Mouse (Mus musculus) stomach, postnatal 0 days (tissue): ENCODE results near the gene Radil. TPM values are rescaled to one million over a fixed set of nuclear protein-coding genes. Genes with fewer than 3 reads are reported as not detected.

ENCODE experiments used
- ATAC-seq: fragments of 200-750 bp; cut with Nextera tagmentation; 2 replicates; pipeline ENCODE4 v1.8.0; 2017; ENCODE audit not compliant: low FRiP score, low TSS enrichment
- DNase-seq: peaks from one replicate; pipeline ENCODE4 v3.0.0-alpha.2; 2016; ENCODE audit warnings: low spot score
- H3K27ac ChIP-seq: fragments of 300-500 bp; sonication (generic); replicated peaks from 2 replicates; pipeline ENCODE4 v1.5.1; 2014; ENCODE audit warnings: mild to moderate bottlenecking, control low read depth
- H3K27me3 ChIP-seq: fragments of 300-500 bp; sonication (generic); 2 replicates; pipeline ENCODE4 v1.6.1; 2014; ENCODE audit warnings: low read length; ENCODE audit not compliant: control insufficient read depth, insufficient read depth
- H3K36me3 ChIP-seq: fragments of 300-500 bp; sonication (generic); 2 replicates; pipeline ENCODE4 v1.6.1; 2014; ENCODE audit warnings: low read length, mixed read lengths; ENCODE audit not compliant: control insufficient read depth, insufficient read depth
- H3K4me1 ChIP-seq: fragments of 300-500 bp; sonication (generic); replicated peaks from 2 replicates; pipeline ENCODE4 v1.6.1; 2014; ENCODE audit warnings: antibody characterized with exemption; ENCODE audit not compliant: control insufficient read depth, insufficient read depth
- H3K4me2 ChIP-seq: fragments of 300-500 bp; sonication (generic); replicated peaks from 2 replicates; pipeline ENCODE4 v1.6.1; 2014; ENCODE audit warnings: low read depth, mild to moderate bottlenecking, control low read depth, moderate library complexity
- H3K4me3 ChIP-seq: fragments of 300-500 bp; sonication (generic); 2 replicates; pipeline ENCODE4 v1.5.1; 2014; ENCODE audit warnings: low read depth, low read length, control low read depth
- H3K9ac ChIP-seq: fragments of 300-500 bp; sonication (generic); 2 replicates; pipeline ENCODE4 v1.6.1; 2014; ENCODE audit warnings: mild to moderate bottlenecking, low read length, control low read depth, mixed read lengths
- H3K9me3 ChIP-seq: fragments of 300-500 bp; sonication (generic); 2 replicates; pipeline ENCODE4 v1.6.1; 2016; ENCODE audit warnings: low read length; ENCODE audit not compliant: control insufficient read depth
- CTCF ChIP-seq: IDR thresholded peaks from 2 replicates; pipeline ENCODE4 v1.5.1; 2016; ENCODE audit warnings: antibody characterized with exemption, low read depth, mild to moderate bottlenecking, moderate library complexity
- EP300 ChIP-seq: optimal IDR thresholded peaks from 2 replicates; pipeline ENCODE3; 2016; ENCODE audit warnings: antibody characterized with exemption
- WGBS: fragments of 180-500 bp; shearing (Covaris S2); extraction: QIAGEN DNeasy Blood & Tissue Kit; methylation state at CpG from one replicate; pipeline ENCODE4 v1.1.7; 2014; 5-methylcytosine and 5-hydroxymethylcytosine counted together
- polyA plus RNA-seq: library from polyadenylated mRNA; unstranded; fragments of >200 nt; fragmentation: Nextera tagmentation; extraction: Ambion mirVana; gene quantifications from 2 replicates; pipeline ENCODE4 v1.2.1, GENCODE M21; 2015

The Radil gene
- polyA plus RNA-seq, 1 experiment from 2014 or later, result 0.36 TPM

DNA sequence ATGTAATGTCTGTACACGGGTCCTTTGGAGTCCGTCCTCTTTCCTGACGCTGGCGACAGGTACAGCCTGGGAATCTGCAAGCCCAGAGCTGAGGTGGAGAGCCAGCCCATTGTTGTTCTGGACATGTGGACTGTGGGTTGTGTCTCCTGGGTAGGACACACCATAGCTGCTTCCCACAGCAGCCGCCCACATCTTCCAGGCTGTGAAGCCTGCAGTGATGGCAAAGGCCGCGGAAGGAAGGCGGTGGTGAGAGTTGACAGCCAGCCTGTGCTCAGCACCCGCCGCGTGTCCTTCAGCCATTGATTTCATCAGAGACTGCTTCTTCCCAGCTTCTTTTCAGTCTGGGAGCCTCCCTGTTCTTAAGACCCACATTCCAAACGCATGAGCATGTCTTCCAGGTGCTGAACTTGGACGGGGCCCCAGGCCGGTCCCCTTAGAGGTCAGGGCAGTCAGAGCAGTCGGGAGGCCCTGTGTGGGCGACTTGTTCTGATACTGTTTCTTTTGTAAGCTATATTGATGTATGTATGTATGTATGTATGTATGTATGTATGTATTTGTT is 112.4 kb downstream of the Radil start:
- ATAC-seq (no peak), DNase-seq (no peak)
- H3K9me3 ChIP-seq, result no peaks in the 10 kb centered on the region
- 0 out of 2 replicates have a peak overlapping the region, but pooled peaks have one; percentile 97 for H3K27ac ChIP-seq
- TF ChIP-seq CTCF (no peak), EP300 (no peak)
- H3K4me1 ChIP-seq, result peaks cover 15% of the 10 kb centered on the region
- H3K36me3 ChIP-seq, result peaks cover 7% of the 10 kb centered on the region; the same call in 1 of the 2 replicates
- 0 out of 2 replicates have a peak overlapping the region, but pooled peaks have one; percentile 4 for H3K9ac ChIP-seq
- H3K4me3 ChIP-seq, result no peak overlapping the region
- no peaks in the 10 kb centered on the region for H3K27me3 ChIP-seq
- H3K4me2 ChIP-seq, result no peak overlapping the region
- WGBS, result 74% methylated on average over 16 of the region's 16 CpGs

DNA sequence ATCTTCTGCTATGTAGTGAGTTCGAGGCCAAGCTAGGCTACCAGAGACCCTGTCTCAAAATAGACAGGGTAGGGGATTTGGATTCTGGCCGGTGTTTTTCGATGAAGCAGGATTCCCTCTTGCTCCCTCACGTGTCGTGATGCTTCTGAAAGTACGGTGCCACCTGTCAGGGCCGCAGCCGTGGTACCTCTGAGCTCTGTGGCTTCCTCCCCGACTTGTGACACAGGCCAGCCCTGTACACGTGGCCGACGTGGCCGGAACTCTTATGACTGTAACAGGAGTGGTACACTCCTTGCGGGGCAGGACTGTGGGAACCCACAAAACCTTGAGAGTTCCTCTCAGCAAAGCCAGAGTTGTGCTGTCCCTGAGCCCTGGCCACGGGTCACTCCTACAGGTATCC is 115.2 kb downstream of the Radil start:
- ATAC-seq (no peak), DNase-seq (no peak)
- H3K9ac ChIP-seq, result no peak overlapping the region
- WGBS, result 98% methylated on average over 15 of the region's 15 CpGs
- H3K4me2 ChIP-seq, result no peak overlapping the region
- TF ChIP-seq CTCF, result no peak
- no peak for TF ChIP-seq EP300
- peaks cover 7% of the 10 kb centered on the region; the same call in 1 of the 2 replicates for H3K36me3 ChIP-seq
- H3K27me3 ChIP-seq, result no peaks in the 10 kb centered on the region
- H3K9me3 ChIP-seq, result no peaks in the 10 kb centered on the region
- H3K4me3 ChIP-seq, result no peak overlapping the region
- peaks cover 7% of the 10 kb centered on the region for H3K4me1 ChIP-seq
- H3K27ac ChIP-seq, result no peak overlapping the region

Other genes with a start within 250 kb of the Radil start
- 3.5 and 3.8 TPM in 2 replicates for gene Foxk1, start 149.6 kb downstream of the Radil start, polyA plus RNA-seq
- 4.2 and 5.0 TPM in 2 replicates for gene Ap5z1, start 87.2 kb downstream of the Radil start, polyA plus RNA-seq
- gene Papolb, start 21.0 kb downstream of the Radil start, polyA plus RNA-seq, result not detected in 2 replicates
- gene Mmd2, start 57.7 kb upstream of the Radil start, polyA plus RNA-seq, result 1.2 and 1.3 TPM in 2 replicates
- gene Wipi2, start 76.6 kb upstream of the Radil start, polyA plus RNA-seq, result 33.4 and 33.6 TPM in 2 replicates
- gene Slc29a4, start 141.4 kb upstream of the Radil start, polyA plus RNA-seq, result 1.5 and 2.3 TPM in 2 replicates